Mouse (Mus musculus) embryonic facial prominence, embryonic 12.5 days (tissue): Measurements from ENCODE around the gene Plekha4. TPM values are rescaled to one million over a fixed set of nuclear protein-coding genes. Genes with fewer than 3 reads are reported as not detected.
"Not testable (repeated sequence)": the region's sequence is repeated elsewhere in the genome, so short reads cannot be mapped to it uniquely, and the experiment has no call there.

Experiments
- ATAC-seq: fragments of 200-750 bp; cut with Nextera tagmentation; 2 replicates; pipeline ENCODE4 v1.8.0; 2017; ENCODE audit not compliant: insufficient number of reproducible peaks, insufficient read depth, low FRiP score, low TSS enrichment
- H3K27ac ChIP-seq: fragments of 300-500 bp; sonication (generic); 2 replicates; pipeline ENCODE4 v1.5.1; 2016; ENCODE audit warnings: mild to moderate bottlenecking
- H3K27me3 ChIP-seq: fragments of 300-500 bp; sonication (generic); 2 replicates; pipeline ENCODE4 v1.6.1; 2016; ENCODE audit warnings: mild to moderate bottlenecking, moderate library complexity
- H3K36me3 ChIP-seq: fragments of 300-500 bp; sonication (generic); 2 replicates; pipeline ENCODE4 v1.6.1; 2016; ENCODE audit warnings: mild to moderate bottlenecking
- H3K4me1 ChIP-seq: fragments of 300-500 bp; sonication (generic); 2 replicates; pipeline ENCODE4 v1.6.1; 2016
- H3K4me2 ChIP-seq: fragments of 300-500 bp; sonication (generic); replicated peaks from 2 replicates; pipeline ENCODE4 v1.6.1; 2016; ENCODE audit warnings: mild to moderate bottlenecking, moderate library complexity
- H3K4me3 ChIP-seq: fragments of 300-500 bp; sonication (generic); 2 replicates; pipeline ENCODE4 v1.5.1; 2016; ENCODE audit warnings: mild to moderate bottlenecking
- H3K9ac ChIP-seq: fragments of 300-500 bp; sonication (generic); 2 replicates; pipeline ENCODE4 v1.6.1; 2016; ENCODE audit warnings: mild to moderate bottlenecking, moderate library complexity
- H3K9me3 ChIP-seq: fragments of 300-500 bp; sonication (generic); 2 replicates; pipeline ENCODE4 v1.6.1; 2016; ENCODE audit warnings: mild to moderate bottlenecking, moderate library complexity
- WGBS: fragments of 180-500 bp; shearing (Covaris S2); methylation state at CpG from one replicate; pipeline ENCODE4 v1.1.7; 2016; 5-methylcytosine and 5-hydroxymethylcytosine counted together
- polyA plus RNA-seq: library from polyadenylated mRNA; unstranded; fragments of >200 nt; fragmentation: Nextera tagmentation; extraction: Ambion mirVana; gene quantifications from 2 replicates; pipeline ENCODE4 v1.2.1, GENCODE M21; 2016

Plekha4 gene
- 3.0 and 3.2 TPM in 2 replicates for polyA plus RNA-seq

DNA sequence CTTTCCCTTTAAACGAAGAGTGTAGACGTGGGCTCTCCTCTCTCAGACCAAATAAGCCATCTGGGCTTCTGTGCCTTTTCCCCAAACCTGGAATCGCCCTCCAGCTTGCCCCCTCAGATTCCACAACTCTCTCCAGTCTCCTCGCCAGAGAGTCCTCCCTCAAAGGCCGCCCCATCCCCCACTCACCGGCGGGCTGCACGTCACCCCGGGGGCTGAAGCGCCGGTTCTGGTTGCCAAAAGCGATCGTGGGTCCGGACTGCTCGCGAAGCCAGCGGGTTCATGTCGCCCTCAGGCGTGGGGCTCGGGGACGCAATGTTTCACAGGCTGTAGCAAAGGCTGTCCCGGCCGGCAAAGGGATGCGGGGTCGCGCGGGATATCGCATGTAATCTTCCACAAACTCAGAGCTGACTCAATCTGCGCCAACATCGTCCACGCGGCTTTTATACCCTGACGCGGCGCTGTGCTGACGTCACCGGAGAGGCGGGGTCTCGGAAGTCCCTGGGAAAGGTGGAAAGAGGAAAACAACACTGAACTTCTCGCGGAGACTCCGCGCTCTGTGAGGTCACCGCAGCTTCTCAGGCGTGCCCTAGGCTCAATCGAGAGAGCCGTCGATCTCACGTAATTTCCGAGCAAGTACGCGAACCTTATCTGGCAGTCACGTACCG is at the start of gene Plekha4, which contains the start of gene Ppp1r15a:
Plekha4 (plus strand) TSS at position 522 of the 665 bp plus-strand sequence.
Ppp1r15a (minus strand) TSS at position 460 of the 665 bp plus-strand sequence.
- peak within 1 kb of the TSS; percentile 85 for H3K9ac ChIP-seq
- peak within 1 kb of the TSS; percentile 86 for H3K27ac ChIP-seq
- no peaks in the 10 kb centered on the region for H3K9me3 ChIP-seq
- WGBS, result under 1% methylated on average over 54 of the region's 54 CpGs
- H3K4me1 ChIP-seq, result peaks cover 37% of the 10 kb centered on the region
- 0 out of 2 replicates have a peak, but pooled peaks cover 8% of the 10 kb centered on the region for H3K36me3 ChIP-seq
- peak; percentile 70 for ATAC-seq
- H3K4me3 ChIP-seq, result peak within 1 kb of the TSS; percentile 85
- no peaks in the 10 kb centered on the region for H3K27me3 ChIP-seq
- H3K4me2 ChIP-seq, result peak within 1 kb of the TSS; percentile 75

GRCm38 (mm10) chr7:45476453-45476852 is 49.7 kb upstream of the Plekha4 start:
- H3K4me1 ChIP-seq, result no peaks in the 10 kb centered on the region
- no peak overlapping the region for H3K9ac ChIP-seq
- H3K4me2 ChIP-seq, result no peak overlapping the region
- no peaks in the 10 kb centered on the region for H3K9me3 ChIP-seq
- no peak overlapping the region for H3K27ac ChIP-seq
- no peaks in the 10 kb centered on the region for H3K27me3 ChIP-seq
- H3K4me3 ChIP-seq, result no peak overlapping the region
- WGBS, result 61% methylated on average over 1 of the region's 1 CpGs
- no peaks in the 10 kb centered on the region for H3K36me3 ChIP-seq
- ATAC-seq, result no peak

DNA sequence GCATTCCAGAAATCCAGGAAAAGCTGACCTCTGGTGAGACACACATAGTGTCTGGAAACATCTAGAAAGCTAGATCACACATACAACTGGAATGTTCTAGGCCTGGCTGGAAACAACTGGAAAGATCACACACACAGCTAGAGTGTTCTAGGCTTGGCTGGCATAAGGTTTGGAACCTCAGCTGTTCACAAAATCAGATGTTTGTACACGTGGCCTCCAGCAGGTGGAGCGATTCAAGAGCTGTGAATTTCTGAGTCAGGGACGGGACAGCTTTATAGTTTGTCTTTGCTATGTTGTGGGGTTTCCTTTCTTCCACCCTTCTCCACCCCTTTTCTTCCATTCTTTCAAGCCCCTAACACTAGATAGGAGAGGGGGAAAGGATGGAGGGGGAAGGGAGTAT is 49.1 kb upstream of the Plekha4 start:
- Histone ChIP-seq H3K4me1 (no peaks in the 10 kb centered on the region), H3K4me2 (no peak overlapping the region), H3K9ac (no peak overlapping the region), H3K27me3 (no peaks in the 10 kb centered on the region), H3K36me3 (no peaks in the 10 kb centered on the region), H3K4me3 (no peak overlapping the region), H3K27ac (no peak overlapping the region), H3K9me3 (no peaks in the 10 kb centered on the region)
- ATAC-seq, result no peak
- 12% methylated on average over 3 of the region's 3 CpGs for WGBS

DNA sequence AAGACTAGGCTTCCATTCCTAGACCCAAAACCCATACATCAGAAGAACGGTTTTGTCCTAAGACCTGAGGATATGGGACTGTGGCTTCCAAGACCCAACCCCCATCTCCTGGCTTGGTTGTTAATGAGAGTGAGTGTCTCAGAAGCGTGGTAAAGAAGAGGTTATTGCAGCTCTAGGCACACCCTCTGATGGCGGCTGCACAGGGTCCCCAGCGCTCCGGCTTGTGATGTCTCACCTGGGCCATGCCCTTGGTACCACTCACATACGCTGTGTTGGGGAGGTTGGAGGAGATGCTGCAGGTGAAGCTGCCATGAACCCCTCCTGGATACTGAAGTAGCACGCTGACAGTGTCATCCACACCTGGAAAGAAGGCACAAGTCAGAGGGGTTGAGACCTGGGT is 47.4 kb upstream of the Plekha4 start:
- ATAC-seq, result no peak
- Histone ChIP-seq H3K4me1 (no peaks in the 10 kb centered on the region), H3K36me3 (no peaks in the 10 kb centered on the region), H3K4me2 (no peak overlapping the region), H3K27ac (no peak overlapping the region), H3K4me3 (no peak overlapping the region), H3K27me3 (no peaks in the 10 kb centered on the region), H3K9ac (no peak overlapping the region), H3K9me3 (no peaks in the 10 kb centered on the region)
- WGBS, result 92% methylated on average over 7 of the region's 7 CpGs

DNA sequence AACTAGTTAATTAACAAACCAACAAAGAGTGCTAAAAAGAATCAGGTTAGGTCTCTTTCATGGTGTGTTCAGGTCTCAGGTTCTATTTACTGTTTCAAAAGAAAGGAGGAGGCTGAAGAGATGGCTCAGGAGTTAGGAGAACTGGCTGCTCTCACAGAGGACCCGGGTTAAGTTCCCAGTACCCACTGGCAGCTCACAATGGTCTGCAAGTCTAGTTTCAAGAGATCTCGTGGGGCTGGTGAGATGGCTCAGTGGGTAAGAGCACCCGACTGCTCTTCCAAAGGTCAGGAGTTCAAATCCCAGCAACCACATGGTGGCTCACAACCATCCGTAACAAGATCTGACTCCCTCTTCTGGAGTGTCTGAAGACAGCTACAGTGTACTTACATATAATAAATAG is 45.8 kb upstream of the Plekha4 start:
- not testable (repeated sequence) for H3K4me2 ChIP-seq, H3K27ac ChIP-seq, H3K4me3 ChIP-seq, H3K4me1 ChIP-seq, H3K27me3 ChIP-seq, H3K9me3 ChIP-seq, H3K9ac ChIP-seq, ATAC-seq, H3K36me3 ChIP-seq
- WGBS, result 79% methylated on average over 4 of the region's 4 CpGs

DNA sequence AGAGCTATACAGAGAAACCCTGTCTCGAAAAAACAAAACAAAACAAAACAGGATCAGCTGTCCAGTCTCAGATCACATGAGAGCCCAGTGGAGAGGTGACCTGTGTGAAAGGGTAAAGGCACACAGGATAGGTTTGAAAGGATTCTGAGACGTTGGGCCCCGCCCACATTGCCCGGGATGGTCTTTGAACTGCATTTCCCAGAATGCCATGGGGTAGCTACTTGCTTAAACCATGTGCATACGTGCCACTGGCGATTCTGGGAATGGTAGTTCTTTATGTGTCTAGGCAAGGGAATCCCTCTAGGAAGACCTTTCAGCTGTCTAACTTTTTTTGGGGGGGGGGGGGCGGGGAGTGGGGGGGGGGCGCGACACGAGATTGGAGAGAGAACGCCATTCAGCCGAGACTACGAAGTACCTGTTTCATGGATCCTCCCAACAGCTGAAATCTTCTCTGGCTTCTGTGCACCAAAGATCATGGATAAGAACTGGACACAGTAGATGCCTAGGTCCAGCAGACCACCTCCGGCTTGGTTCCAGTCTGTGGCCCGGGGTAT is 44.7 kb upstream of the Plekha4 start, which contains the start of gene Tulp2:
Tulp2 (plus strand) TSS at position 504 of the 554 bp plus-strand sequence.
- H3K4me1 ChIP-seq, result no peaks in the 10 kb centered on the region
- no peaks in the 10 kb centered on the region for H3K27me3 ChIP-seq
- H3K4me3 ChIP-seq, result no peak within 1 kb of the TSS
- H3K27ac ChIP-seq, result no peak within 1 kb of the TSS
- H3K9ac ChIP-seq, result no peak within 1 kb of the TSS
- peak; percentile 48; the same call in 1 of the 2 replicates for ATAC-seq
- H3K36me3 ChIP-seq, result no peaks in the 10 kb centered on the region
- H3K9me3 ChIP-seq, result no peaks in the 10 kb centered on the region
- no peak within 1 kb of the TSS for H3K4me2 ChIP-seq
- WGBS, result 55% methylated on average over 13 of the region's 15 CpGs

GRCm38 (mm10) chr7:45482166-45482565 is 44.0 kb upstream of the Plekha4 start:
- no peak for ATAC-seq
- Histone ChIP-seq H3K9me3 (no peaks in the 10 kb centered on the region), H3K4me1 (no peaks in the 10 kb centered on the region), H3K36me3 (no peaks in the 10 kb centered on the region), H3K27ac (no peak overlapping the region), H3K4me2 (no peak overlapping the region), H3K4me3 (no peak overlapping the region), H3K27me3 (no peaks in the 10 kb centered on the region), H3K9ac (no peak overlapping the region)
- 83% methylated on average over 1 of the region's 1 CpGs for WGBS

DNA sequence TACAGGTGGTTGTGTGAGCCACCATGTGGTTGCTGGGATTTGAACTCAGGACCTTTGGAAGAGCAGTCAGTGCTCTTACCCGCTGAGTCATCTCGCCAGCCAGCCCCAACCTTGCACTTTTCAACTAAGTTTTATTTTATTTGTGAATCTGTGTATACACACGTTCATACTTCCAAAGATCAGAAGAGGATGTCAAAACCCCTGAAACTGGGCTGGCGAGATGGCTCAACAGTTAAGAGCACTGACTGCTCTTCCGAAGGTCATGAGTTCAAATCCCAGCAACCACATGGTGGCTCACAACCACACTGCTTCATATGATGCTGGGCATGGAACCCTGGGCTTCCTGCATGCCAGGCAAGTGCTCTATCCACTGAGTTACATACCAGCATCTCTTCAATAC is 41.1 kb upstream of the Plekha4 start:
- not testable (repeated sequence) for H3K9me3 ChIP-seq, H3K27ac ChIP-seq, H3K36me3 ChIP-seq, H3K9ac ChIP-seq, H3K4me1 ChIP-seq, H3K27me3 ChIP-seq, ATAC-seq, H3K4me2 ChIP-seq, H3K4me3 ChIP-seq
- 94% methylated on average over 5 of the region's 5 CpGs for WGBS

GRCm38 (mm10) chr7:45486158-45486557 is 40.0 kb upstream of the Plekha4 start:
- Histone ChIP-seq H3K36me3 (no peaks in the 10 kb centered on the region), H3K4me2 (no peak overlapping the region), H3K4me1 (peaks cover 8% of the 10 kb centered on the region), H3K27ac (no peak overlapping the region), H3K27me3 (no peaks in the 10 kb centered on the region), H3K4me3 (no peak overlapping the region), H3K9me3 (no peaks in the 10 kb centered on the region), H3K9ac (no peak overlapping the region)
- 72% methylated on average over 7 of the region's 7 CpGs for WGBS
- no peak for ATAC-seq

DNA sequence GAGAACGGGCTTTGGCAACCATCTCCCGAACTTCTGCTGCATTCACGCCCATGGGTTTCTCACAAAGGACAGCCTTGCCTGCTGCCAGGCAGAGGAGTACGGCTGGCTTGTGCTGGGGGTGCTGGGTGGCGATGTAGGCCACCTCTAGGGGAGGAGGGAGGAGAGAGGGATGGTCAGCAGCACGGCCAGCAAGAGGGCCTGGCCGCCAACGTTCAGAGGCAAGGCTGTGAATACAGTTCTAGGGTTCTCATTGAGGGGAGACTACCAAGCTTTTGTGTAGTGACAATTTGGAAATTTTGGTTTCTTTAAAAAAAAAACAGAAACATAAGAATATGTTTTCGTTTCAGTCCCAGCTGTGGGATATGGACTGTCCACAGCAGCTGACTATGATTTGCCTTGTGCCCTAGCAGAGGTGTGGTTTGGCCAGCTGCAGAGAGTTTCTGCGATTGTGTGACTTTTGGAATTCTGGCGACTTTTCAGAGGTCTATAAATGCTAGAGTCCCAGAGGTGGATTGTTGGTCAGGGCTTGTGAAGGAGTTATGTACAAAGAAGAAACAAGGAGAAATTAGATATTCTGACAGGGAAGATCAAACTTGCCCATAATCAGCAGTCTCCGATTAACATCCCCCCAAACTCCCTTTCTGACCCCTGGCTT is 39.2 kb upstream of the Plekha4 start, which contains the start of gene Gm45808:
Gm45808 (minus strand) TSS at position 51 of the 655 bp plus-strand sequence.
- 0 out of 2 replicates have a peak within 1 kb of the TSS, but pooled peaks have one; percentile 30 for H3K27ac ChIP-seq
- H3K4me3 ChIP-seq, result no peak within 1 kb of the TSS
- H3K4me2 ChIP-seq, result no peak within 1 kb of the TSS
- H3K4me1 ChIP-seq, result peaks cover 10% of the 10 kb centered on the region
- H3K36me3 ChIP-seq, result peaks cover under 1% of the 10 kb centered on the region; the same call in 1 of the 2 replicates
- no peak for ATAC-seq
- no peak within 1 kb of the TSS for H3K9ac ChIP-seq
- H3K27me3 ChIP-seq, result no peaks in the 10 kb centered on the region
- no peaks in the 10 kb centered on the region for H3K9me3 ChIP-seq
- WGBS, result 77% methylated on average over 12 of the region's 12 CpGs

DNA sequence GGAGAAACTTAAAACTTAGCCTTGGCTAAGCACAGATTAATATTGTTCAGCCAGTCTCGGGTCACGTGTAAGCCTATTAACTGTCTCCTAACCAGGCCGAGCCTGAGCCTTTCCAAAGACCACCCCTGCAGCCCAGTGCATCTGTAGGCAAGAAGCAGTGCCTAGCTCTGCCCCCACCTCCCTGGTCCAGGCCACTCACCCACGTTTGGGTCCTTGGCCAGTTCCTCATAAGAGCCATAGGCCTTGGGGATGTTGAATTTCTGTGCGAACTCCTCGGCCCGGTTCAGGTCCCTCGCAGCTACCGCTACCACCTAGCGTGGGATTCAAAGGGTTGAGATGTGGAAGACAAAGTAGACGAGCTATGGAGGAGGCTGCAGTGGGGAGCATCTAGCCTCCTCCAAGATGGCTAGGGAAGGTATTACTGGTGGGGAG is 38.3 kb upstream of the Plekha4 start:
- 0 out of 2 replicates have a peak, but pooled peaks have one; percentile 18 for ATAC-seq

More for the DNA sequence above, 38.3 kb upstream of the Plekha4 start:
- Histone ChIP-seq H3K36me3 (peaks cover 10% of the 10 kb centered on the region), H3K27ac (peak overlapping the region; percentile 83), H3K27me3 (no peaks in the 10 kb centered on the region), H3K4me2 (peak overlapping the region; percentile 61), H3K9ac (peak overlapping the region; percentile 53; the same call in 1 of the 2 replicates), H3K4me3 (peak overlapping the region; percentile 42), H3K9me3 (no peaks in the 10 kb centered on the region), H3K4me1 (peaks cover 10% of the 10 kb centered on the region)
- 22% methylated on average over 11 of the region's 11 CpGs for WGBS
